Mouse (Mus musculus) C2C12 (cell line): ENCODE results near the gene Sparc. TPM values are rescaled to one million over a fixed set of nuclear protein-coding genes. Genes with fewer than 3 reads are reported as not detected.

Experiments
- H3K27me3 ChIP-seq: one replicate; pipeline ENCODE4 v1.6.1; 2011; ENCODE audit not compliant: control insufficient read depth, insufficient read depth, insufficient read length
- H3K36me3 ChIP-seq: one replicate; pipeline ENCODE4 v1.6.1; 2011; ENCODE audit not compliant: control insufficient read depth, insufficient read depth
- H3K4me3 ChIP-seq: one replicate; pipeline ENCODE4 v1.5.1; 2011; ENCODE audit warnings: mild to moderate bottlenecking, control low read depth; ENCODE audit not compliant: poor library complexity, insufficient read depth, severe bottlenecking
- H3K79me2 ChIP-seq: one replicate; pipeline ENCODE4 v1.6.1; 2011; ENCODE audit not compliant: control insufficient read depth, insufficient read depth
- H3K79me3 ChIP-seq: one replicate; pipeline ENCODE4 v1.6.1; 2011; ENCODE audit warnings: low read depth, control low read depth
- H3ac ChIP-seq: one replicate; pipeline ENCODE3; 2011; ENCODE audit warnings: low read depth; ENCODE audit not compliant: control insufficient read depth, insufficient read length
- CEBPB ChIP-seq: IDR thresholded peaks from one replicate; pipeline ENCODE4 v1.6.1; 2011; ENCODE audit warnings: low read depth, mild to moderate bottlenecking, control low read depth, moderate library complexity
- CTCF ChIP-seq: IDR thresholded peaks from one replicate; pipeline ENCODE4 v1.5.1; 2011; ENCODE audit not compliant: control insufficient read depth, insufficient read depth, insufficient read length
- FOSL1 ChIP-seq: IDR thresholded peaks from one replicate; pipeline ENCODE4 v1.8.0; 2011; ENCODE audit warnings: mild to moderate bottlenecking, low read length; ENCODE audit not compliant: poor library complexity, insufficient read depth, severe bottlenecking
- MAX ChIP-seq: IDR thresholded peaks from one replicate; pipeline ENCODE4 v1.6.1; 2011; ENCODE audit warnings: mild to moderate bottlenecking, control low read depth
- MYOD1 ChIP-seq: IDR thresholded peaks from one replicate; pipeline ENCODE4 v1.6.1; 2011; ENCODE audit warnings: low read depth; ENCODE audit not compliant: control insufficient read depth, insufficient read length
- MYOG ChIP-seq: IDR thresholded peaks from one replicate; pipeline ENCODE4 v1.6.1; 2011; ENCODE audit not compliant: control insufficient read depth, insufficient read length; ENCODE audit errors: extremely low read depth
- USF1 ChIP-seq: IDR thresholded peaks from one replicate; pipeline ENCODE4 v1.6.1; 2011; ENCODE audit warnings: low read depth, mild to moderate bottlenecking, control low read depth, moderate library complexity
- polyA plus RNA-seq: library from polyadenylated mRNA; unstranded; fragments of >200 nt; fragmentation: generic; extraction: Trizol; gene quantifications from one replicate; pipeline ENCODE4 v1.2.1, GENCODE M21; 2012; ENCODE audit warnings: missing spikeins

The Sparc gene
- polyA plus RNA-seq, 1 experiment = 632 TPM

DNA sequence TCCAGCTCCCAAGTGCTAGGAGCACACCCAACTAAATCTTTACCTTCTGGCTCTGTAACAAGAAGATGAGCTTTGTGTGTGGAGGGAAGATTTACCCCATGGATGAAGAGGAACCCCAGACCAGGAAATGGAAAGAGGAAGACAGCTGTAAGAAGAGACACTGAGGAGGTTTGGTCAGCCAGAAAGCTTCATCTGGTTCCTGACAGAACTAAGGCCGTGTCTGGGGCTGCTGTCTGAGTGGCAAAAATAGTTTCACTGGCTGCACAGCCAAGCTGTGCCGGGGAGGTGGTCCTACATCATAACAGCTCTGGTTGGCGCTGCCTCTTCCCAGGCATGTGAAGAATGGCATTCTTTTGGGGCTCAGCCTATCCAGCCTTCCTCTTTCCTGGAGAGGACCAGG, 10.0 kb upstream of the Sparc start:
- H3K27me3 ChIP-seq = no peaks in the 10 kb centered on the region
- no peaks in the 10 kb centered on the region for H3K36me3 ChIP-seq
- no peak overlapping the region for H3K4me3 ChIP-seq
- no peak for TF ChIP-seq MAX
- TF ChIP-seq MYOG = no peak
- no peak for TF ChIP-seq MYOD1
- no peak for TF ChIP-seq CTCF
- TF ChIP-seq FOSL1 = no peak
- TF ChIP-seq USF1 = no peak
- TF ChIP-seq CEBPB = no peak
- no peak overlapping the region for H3ac ChIP-seq
- no peaks in the 10 kb centered on the region for H3K79me2 ChIP-seq
- H3K79me3 ChIP-seq = no peaks in the 10 kb centered on the region

DNA sequence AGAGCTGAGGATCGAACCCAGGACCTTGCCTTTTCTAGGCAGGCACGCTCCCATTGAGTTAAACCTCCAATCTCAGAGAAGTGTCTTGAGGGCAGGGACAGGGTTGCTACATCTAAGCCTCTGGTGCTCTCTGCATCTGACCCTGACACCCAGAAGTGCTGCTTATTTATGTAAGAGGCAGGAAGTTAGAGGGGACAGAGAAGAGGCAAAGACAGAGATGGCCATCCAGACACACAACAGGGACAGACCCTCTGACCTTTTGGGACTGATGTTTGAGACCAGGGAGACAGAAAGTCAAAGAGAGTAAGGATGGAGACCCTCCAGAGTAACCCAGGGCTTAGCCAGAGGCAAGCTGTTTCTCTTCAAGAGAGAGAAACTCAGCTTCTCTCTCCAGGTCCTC, 7.0 kb upstream of the Sparc start:
- no peak overlapping the region for H3K4me3 ChIP-seq
- H3ac ChIP-seq = no peak overlapping the region
- no peaks in the 10 kb centered on the region for H3K79me2 ChIP-seq
- no peaks in the 10 kb centered on the region for H3K27me3 ChIP-seq
- no peaks in the 10 kb centered on the region for H3K36me3 ChIP-seq
- no peak for TF ChIP-seq MAX
- no peak for TF ChIP-seq CEBPB
- no peak for TF ChIP-seq CTCF
- no peak for TF ChIP-seq MYOD1
- no peak for TF ChIP-seq MYOG
- TF ChIP-seq USF1 = no peak
- TF ChIP-seq FOSL1 = no peak
- H3K79me3 ChIP-seq = no peaks in the 10 kb centered on the region

DNA sequence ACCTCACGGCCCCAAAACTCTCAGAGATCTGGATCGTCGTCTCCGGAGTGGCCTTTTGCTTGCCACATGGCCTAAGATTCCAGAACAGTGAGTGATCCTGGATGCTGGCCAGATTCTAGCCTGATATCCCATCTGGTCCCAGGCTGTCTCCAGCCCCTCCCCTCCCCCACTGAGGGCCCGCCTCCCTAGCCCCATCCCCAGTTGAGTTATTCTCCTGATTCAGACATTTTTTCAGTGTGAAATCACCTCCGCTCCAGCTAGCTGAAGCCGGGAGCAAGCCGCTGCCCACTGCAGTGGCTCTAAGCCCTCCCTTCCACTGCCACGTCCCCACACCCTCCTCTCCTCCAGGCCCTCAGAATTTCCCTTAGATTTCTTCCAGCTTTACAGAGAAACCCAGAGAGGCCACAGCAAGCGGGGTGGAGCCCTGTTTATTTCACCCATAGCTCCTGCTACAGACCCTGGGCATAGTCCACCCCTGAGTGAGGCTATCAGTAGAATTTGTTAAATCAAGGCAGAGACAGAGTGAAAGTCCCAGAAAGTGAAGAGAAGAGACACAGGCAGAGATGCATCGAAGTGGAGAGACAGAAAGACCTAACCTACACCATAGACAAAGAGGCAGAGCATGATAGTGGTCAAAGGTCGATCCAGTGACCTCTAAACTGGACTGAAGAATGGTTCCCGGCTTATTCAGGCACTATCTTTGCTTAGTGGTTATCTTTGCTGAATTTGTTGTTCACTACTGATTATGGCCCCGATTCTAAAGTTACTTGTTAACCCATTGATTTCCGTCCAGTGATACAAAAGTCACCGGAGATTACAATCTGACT, 5.4 kb upstream of the Sparc start:
- no peak overlapping the region for H3K4me3 ChIP-seq

DNA sequence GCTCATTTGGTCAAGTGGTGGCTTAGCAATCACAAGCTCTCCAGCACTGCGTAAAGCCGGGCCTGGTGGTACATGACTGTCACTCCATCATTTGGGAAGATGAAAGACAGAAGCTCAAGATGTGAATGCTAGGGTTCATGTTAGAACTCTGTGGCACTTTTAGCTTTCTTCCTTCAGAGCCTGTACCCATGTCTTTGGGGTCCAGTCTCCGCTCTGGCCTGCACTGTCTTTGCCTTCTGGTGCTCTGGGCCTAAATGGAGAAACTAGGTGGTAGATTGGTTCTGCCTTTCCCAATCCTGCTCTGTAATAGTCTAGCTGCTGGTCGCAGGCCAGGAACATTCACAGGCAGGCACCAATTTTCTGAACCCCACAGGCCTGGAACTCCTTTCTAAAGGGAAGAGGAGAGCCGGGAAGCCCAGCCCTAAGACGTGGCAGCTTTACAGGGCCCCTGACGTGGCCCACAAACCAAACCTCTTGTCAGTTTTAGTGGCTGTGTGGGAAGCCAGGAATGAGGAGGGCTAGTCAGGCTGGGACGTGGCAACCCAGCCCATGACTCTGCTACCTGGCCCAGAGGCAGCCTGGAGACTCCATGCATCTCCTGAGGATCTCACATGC, 1.9 kb upstream of the Sparc start:
- Histone ChIP-seq H3K27me3 (no peaks in the 10 kb centered on the region), H3K4me3 (no peak overlapping the region), H3K79me2 (peaks cover 2% of the 10 kb centered on the region), H3K36me3 (no peaks in the 10 kb centered on the region), H3ac (no peak overlapping the region), H3K79me3 (no peaks in the 10 kb centered on the region)
- TF ChIP-seq MAX (no peak), MYOD1 (no peak), CEBPB (no peak), USF1 (no peak), CTCF (no peak), MYOG (no peak), FOSL1 (no peak)

More for the DNA sequence above, 5.4 kb upstream of the Sparc start:
- Histone ChIP-seq H3K27me3 (no peaks in the 10 kb centered on the region), H3K79me3 (no peaks in the 10 kb centered on the region), H3K79me2 (no peaks in the 10 kb centered on the region), H3ac (peak overlapping the region; percentile 72), H3K36me3 (no peaks in the 10 kb centered on the region)
- TF ChIP-seq CTCF = no peak
- TF ChIP-seq MAX = peak; percentile 91
- TF ChIP-seq MYOG = no peak
- peak; percentile 82 for TF ChIP-seq USF1
- peak; percentile 26 for TF ChIP-seq CEBPB
- TF ChIP-seq FOSL1 = peak; percentile 6
- TF ChIP-seq MYOD1 = peak; percentile 10

DNA sequence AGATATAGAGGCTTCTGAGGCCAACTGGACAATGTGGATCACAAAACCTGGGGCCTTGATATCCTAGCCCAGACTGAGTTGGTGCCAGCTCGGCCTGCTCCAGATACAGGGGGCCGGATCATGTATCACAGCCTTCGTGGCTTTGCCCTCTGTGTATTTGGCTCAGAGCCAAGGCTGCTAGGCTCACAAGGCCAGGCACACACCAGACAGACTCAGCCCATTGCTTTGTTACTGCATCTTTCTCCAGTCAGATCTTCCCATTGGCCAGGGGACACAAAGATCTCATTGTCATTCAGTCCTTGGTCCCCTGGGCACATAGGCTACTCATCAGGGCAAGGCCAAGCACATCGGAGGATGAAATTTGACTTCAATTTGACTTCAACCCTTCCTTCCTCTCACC, 773 bp upstream of the Sparc start:
- peaks cover 8% of the 10 kb centered on the region for H3K79me3 ChIP-seq
- H3K79me2 ChIP-seq = peaks cover 12% of the 10 kb centered on the region
- H3K27me3 ChIP-seq = no peaks in the 10 kb centered on the region
- no peak overlapping the region for H3ac ChIP-seq
- no peak overlapping the region for H3K4me3 ChIP-seq
- TF ChIP-seq MYOG = no peak
- no peak for TF ChIP-seq CTCF
- no peak for TF ChIP-seq CEBPB
- TF ChIP-seq MAX = peak; percentile 46
- no peaks in the 10 kb centered on the region for H3K36me3 ChIP-seq
